Mouse (Mus musculus) heart, embryonic 11.5 days (tissue): ENCODE measurements around the gene Sult2b1. TPM values are rescaled to one million over a fixed set of nuclear protein-coding genes. Genes with fewer than 3 reads are reported as not detected.

Source experiments
- ATAC-seq: fragments of 200-750 bp; cut with Nextera tagmentation; replicated peaks from 2 replicates; pipeline ENCODE4 v1.8.0; 2017; ENCODE audit warnings: moderate library complexity; ENCODE audit not compliant: insufficient number of reproducible peaks, low FRiP score, low TSS enrichment
- H3K27ac ChIP-seq: fragments of 300-500 bp; sonication (generic); 2 replicates; pipeline ENCODE4 v1.5.1; 2014; ENCODE audit warnings: mild to moderate bottlenecking, low read depth, low read length
- H3K27me3 ChIP-seq: fragments of 300-500 bp; sonication (generic); 2 replicates; pipeline ENCODE4 v1.6.1; 2014; ENCODE audit warnings: mild to moderate bottlenecking, low read length, mixed read lengths; ENCODE audit not compliant: control insufficient read depth, insufficient read depth
- H3K36me3 ChIP-seq: fragments of 300-500 bp; sonication (generic); 2 replicates; pipeline ENCODE4 v1.6.1; 2014; ENCODE audit warnings: mild to moderate bottlenecking, low read length, moderate library complexity, mixed read lengths; ENCODE audit not compliant: control insufficient read depth, insufficient read depth
- H3K4me1 ChIP-seq: fragments of 300-500 bp; sonication (generic); 2 replicates; pipeline ENCODE4 v1.6.1; 2014; ENCODE audit warnings: low read length; ENCODE audit not compliant: control insufficient read depth, insufficient read depth
- H3K4me2 ChIP-seq: fragments of 300-500 bp; sonication (generic); 2 replicates; pipeline ENCODE4 v1.6.1; 2014; ENCODE audit warnings: mild to moderate bottlenecking, moderate library complexity
- H3K4me3 ChIP-seq: fragments of 300-500 bp; sonication (generic); 2 replicates; pipeline ENCODE4 v1.5.1; 2014; ENCODE audit warnings: low read depth, low read length
- H3K9ac ChIP-seq: fragments of 300-500 bp; sonication (generic); 2 replicates; pipeline ENCODE4 v1.6.1; 2014; ENCODE audit warnings: mild to moderate bottlenecking, low read depth, low read length, moderate library complexity
- H3K9me3 ChIP-seq: fragments of 300-500 bp; sonication (generic); replicated peaks from 2 replicates; pipeline ENCODE4 v1.6.1; 2016; ENCODE audit warnings: low read length; ENCODE audit not compliant: control insufficient read depth
- WGBS: fragments of 180-500 bp; shearing (Covaris S2); extraction: QIAGEN DNeasy Blood & Tissue Kit; methylation state at CpG from one replicate; pipeline ENCODE4 v1.1.7; 2014; ENCODE audit not compliant: insufficient replicate concordance; 5-methylcytosine and 5-hydroxymethylcytosine counted together
- polyA plus RNA-seq: library from polyadenylated mRNA; unstranded; fragments of >200 nt; fragmentation: Nextera tagmentation; extraction: Ambion mirVana; gene quantifications from 2 replicates; pipeline ENCODE4 v1.2.1, GENCODE M21; 2014

Sult2b1 gene
- polyA plus RNA-seq, 1 experiment from 2014 or later = 0.33 TPM

DNA sequence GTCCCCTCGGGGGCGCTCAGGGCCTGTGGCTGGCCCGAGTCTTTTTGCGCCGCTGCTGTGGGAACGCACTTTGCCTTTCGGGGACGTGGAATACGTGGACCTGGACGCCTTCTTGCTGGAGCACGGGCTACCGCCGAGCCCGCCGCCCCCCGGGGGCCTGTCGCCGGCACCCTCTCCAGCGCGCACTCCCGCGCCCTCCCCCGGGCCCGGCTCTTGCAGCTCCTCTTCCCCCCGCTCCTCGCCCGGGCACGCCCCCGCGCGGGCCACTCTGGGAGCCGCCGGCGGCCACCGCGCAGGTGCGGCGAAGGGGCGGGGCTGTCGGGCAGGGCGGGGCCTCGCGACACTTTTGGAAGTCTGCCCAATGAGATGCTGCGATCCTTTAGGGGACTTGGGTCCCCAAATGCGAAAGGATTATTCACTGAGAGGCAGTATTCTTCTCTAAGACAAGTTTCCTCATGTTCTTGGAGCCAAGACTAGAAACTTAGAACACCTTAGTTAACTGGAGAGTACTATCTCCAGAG is 77.7 kb downstream of the Sult2b1 start:
- H3K27ac ChIP-seq = peak overlapping the region; percentile 77
- no peaks in the 10 kb centered on the region for H3K27me3 ChIP-seq
- peak overlapping the region; percentile 86 for H3K9ac ChIP-seq
- peaks cover 6% of the 10 kb centered on the region for H3K36me3 ChIP-seq
- peaks cover 33% of the 10 kb centered on the region for H3K4me1 ChIP-seq
- 3% methylated on average over 45 of the region's 45 CpGs for WGBS
- ATAC-seq = peak; percentile 29; the same call in 1 of the 2 replicates
- H3K9me3 ChIP-seq = no peaks in the 10 kb centered on the region
- H3K4me2 ChIP-seq = peak overlapping the region; percentile 97
- peak overlapping the region; percentile 71 for H3K4me3 ChIP-seq

GRCm38 (mm10) chr7:45705873-45706281 is 78.6 kb downstream of the Sult2b1 start:
- no peaks in the 10 kb centered on the region for H3K9me3 ChIP-seq
- H3K9ac ChIP-seq = peak overlapping the region; percentile 86
- H3K4me1 ChIP-seq = peaks cover 33% of the 10 kb centered on the region
- peak overlapping the region; percentile 71 for H3K4me3 ChIP-seq
- peak overlapping the region; percentile 97 for H3K4me2 ChIP-seq
- WGBS = under 1% methylated on average over 7 of the region's 7 CpGs
- no peaks in the 10 kb centered on the region for H3K27me3 ChIP-seq
- ATAC-seq = 0 out of 2 replicates have a peak, but pooled peaks have one; percentile 20
- peak overlapping the region; percentile 79 for H3K27ac ChIP-seq
- H3K36me3 ChIP-seq = peaks cover 3% of the 10 kb centered on the region; the same call in 1 of the 2 replicates

GRCm38 (mm10) chr7:45705443-45705864 is 79.0 kb downstream of the Sult2b1 start:
- Histone ChIP-seq H3K9ac (peak overlapping the region; percentile 62), H3K36me3 (peaks cover under 1% of the 10 kb centered on the region; the same call in 1 of the 2 replicates), H3K27ac (peak overlapping the region; percentile 79), H3K9me3 (no peaks in the 10 kb centered on the region), H3K4me2 (peak overlapping the region; percentile 97), H3K27me3 (peaks cover 3% of the 10 kb centered on the region), H3K4me3 (peak overlapping the region; percentile 71), H3K4me1 (peaks cover 35% of the 10 kb centered on the region)
- WGBS = under 1% methylated on average over 21 of the region's 21 CpGs
- ATAC-seq = no peak

GRCm38 (mm10) chr7:45704730-45705442 is 79.6 kb downstream of the Sult2b1 start, which contains the start of gene Dbp:
Gene Dbp, plus strand, starts transcription at chr7:45705088.
- ATAC-seq = peak; percentile 85
- Histone ChIP-seq H3K9me3 (no peaks in the 10 kb centered on the region), H3K27ac (peak within 1 kb of the TSS; percentile 79), H3K36me3 (no peaks in the 10 kb centered on the region), H3K27me3 (peaks cover 8% of the 10 kb centered on the region), H3K4me1 (peaks cover 41% of the 10 kb centered on the region), H3K4me2 (peak within 1 kb of the TSS; percentile 97), H3K9ac (peak within 1 kb of the TSS; percentile 86), H3K4me3 (peak within 1 kb of the TSS; percentile 71)
- WGBS = under 1% methylated on average over 35 of the region's 36 CpGs

GRCm38 (mm10) chr7:45704046-45704559 is 80.4 kb downstream of the Sult2b1 start:
- WGBS = 1% methylated on average over 13 of the region's 13 CpGs
- H3K9me3 ChIP-seq = no peaks in the 10 kb centered on the region
- peak overlapping the region; percentile 70 for H3K27ac ChIP-seq
- peak overlapping the region; percentile 54 for H3K9ac ChIP-seq
- peak overlapping the region; percentile 97 for H3K4me2 ChIP-seq
- H3K27me3 ChIP-seq = peaks cover 16% of the 10 kb centered on the region
- H3K36me3 ChIP-seq = no peaks in the 10 kb centered on the region
- H3K4me3 ChIP-seq = peak overlapping the region; percentile 71
- peaks cover 42% of the 10 kb centered on the region for H3K4me1 ChIP-seq
- ATAC-seq = 0 out of 2 replicates have a peak, but pooled peaks have one; percentile 16

DNA sequence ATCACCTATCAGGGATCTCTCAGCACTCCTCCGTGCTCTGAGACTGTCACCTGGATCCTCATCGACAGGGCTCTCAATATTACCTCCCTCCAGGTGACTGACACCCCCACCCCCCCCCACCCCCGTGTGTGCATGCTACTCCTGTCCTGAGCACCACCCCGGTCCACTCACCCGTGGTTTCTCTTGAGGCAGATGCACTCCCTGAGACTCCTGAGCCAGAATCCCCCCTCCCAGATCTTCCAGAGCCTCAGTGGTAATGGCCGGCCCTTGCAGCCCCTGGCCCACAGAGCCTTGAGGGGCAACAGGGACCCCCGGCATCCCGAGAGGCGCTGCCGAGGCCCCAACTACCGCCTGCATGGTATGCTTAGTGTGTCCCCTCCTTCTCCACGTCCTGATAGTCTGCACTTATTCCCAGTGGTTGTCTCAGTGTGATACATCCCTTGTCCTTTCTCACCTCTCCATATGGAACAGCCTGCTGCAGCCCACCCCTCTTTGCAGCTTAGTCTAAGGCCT is 80.9 kb downstream of the Sult2b1 start:
- Histone ChIP-seq H3K9ac (peak overlapping the region; percentile 54; the same call in 1 of the 2 replicates), H3K27ac (peak overlapping the region; percentile 70), H3K27me3 (peaks cover 21% of the 10 kb centered on the region), H3K4me1 (peaks cover 39% of the 10 kb centered on the region), H3K4me3 (peak overlapping the region; percentile 71), H3K4me2 (peak overlapping the region; percentile 97), H3K9me3 (no peaks in the 10 kb centered on the region), H3K36me3 (no peaks in the 10 kb centered on the region)
- WGBS = 47% methylated on average over 12 of the region's 12 CpGs
- ATAC-seq = no peak

GRCm38 (mm10) chr7:45702809-45703520 is 81.5 kb downstream of the Sult2b1 start:
- Histone ChIP-seq H3K4me3 (no peak overlapping the region), H3K9ac (no peak overlapping the region), H3K4me1 (peaks cover 33% of the 10 kb centered on the region), H3K4me2 (no peak overlapping the region; the same call in 1 of the 2 replicates), H3K27ac (no peak overlapping the region), H3K9me3 (no peaks in the 10 kb centered on the region), H3K27me3 (peaks cover 27% of the 10 kb centered on the region), H3K36me3 (no peaks in the 10 kb centered on the region)
- no peak for ATAC-seq
- WGBS = 83% methylated on average over 17 of the region's 17 CpGs

DNA sequence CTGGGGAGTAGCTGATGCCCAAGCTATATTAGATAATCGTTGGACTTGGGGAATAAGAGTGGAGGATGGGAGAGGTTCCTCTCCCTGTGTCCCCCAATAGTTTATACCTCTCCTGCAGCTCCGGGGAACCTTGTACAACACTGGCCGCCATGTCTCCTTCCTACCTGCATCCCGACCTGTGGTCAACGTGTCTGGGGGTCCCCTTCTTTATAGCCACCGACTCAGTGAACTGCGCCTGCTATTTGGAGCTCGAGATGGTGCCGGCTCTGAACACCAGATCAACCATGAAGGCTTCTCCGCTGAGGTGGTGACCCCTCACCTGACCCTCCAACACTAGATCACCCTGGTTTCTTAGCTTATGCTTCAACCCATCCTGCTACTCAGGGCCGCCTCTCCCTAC is 82.2 kb downstream of the Sult2b1 start:
- Histone ChIP-seq H3K27ac (no peak overlapping the region), H3K4me1 (peaks cover 27% of the 10 kb centered on the region), H3K36me3 (no peaks in the 10 kb centered on the region), H3K4me3 (no peak overlapping the region), H3K9me3 (no peaks in the 10 kb centered on the region), H3K4me2 (no peak overlapping the region), H3K9ac (no peak overlapping the region), H3K27me3 (peaks cover 29% of the 10 kb centered on the region)
- 88% methylated on average over 11 of the region's 11 CpGs for WGBS
- no peak for ATAC-seq
